Mouse (Mus musculus): Measurements from ENCODE around the gene Cdc7.
"Not testable (repeated sequence)": the region's sequence is repeated elsewhere in the genome, so short reads cannot be mapped to it uniquely, and the experiment has no call there.

Gene Cdc7

DNA sequence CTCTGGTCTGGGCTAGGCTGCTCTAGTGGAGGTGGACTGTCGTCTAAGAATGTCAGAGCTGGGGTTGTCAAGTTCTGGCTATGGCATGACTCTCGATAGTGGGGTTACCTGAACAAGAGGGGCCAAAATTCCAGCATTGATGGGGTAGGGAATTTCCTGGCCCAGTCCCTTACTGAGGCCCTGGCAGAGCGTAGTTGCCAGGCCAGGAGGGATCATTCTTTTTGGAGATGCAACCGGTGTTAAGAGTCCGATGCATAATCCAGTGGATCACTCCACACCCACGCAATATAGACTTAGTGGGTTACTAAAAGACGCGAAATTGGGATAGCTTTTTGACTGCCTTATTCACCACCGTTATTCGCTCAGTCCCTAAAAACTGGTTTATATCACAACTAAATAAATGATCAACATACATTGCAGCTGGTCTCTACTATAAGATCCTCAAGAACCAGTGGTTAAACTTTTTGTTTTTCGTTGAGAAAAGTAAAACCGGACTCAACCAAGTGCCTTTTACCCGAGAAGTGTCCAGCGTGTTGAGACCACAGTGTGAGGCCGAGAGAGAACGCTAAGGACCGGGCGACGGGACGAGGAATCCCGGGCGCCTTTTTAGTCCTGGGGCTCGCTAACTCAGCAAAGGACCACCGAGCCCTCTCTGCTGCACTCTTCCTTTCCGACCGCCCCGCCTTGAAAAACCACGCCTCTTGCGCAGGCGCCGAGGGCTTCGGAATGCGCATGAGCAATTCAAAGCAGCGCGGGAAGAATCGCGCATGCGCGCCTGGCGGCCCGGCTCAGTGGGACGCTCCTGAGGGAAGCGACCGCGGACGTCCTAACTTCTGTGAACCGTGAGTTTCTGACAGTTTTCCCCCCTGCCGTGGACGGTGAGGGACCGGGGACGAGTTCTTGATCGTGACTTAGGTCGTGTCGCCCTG, at the start of gene Cdc7:
Cdc7 (plus strand) TSS at position 739 of the 929 bp plus-strand sequence.
- DNase-seq = peak; percentile 91 to 92

DNA sequence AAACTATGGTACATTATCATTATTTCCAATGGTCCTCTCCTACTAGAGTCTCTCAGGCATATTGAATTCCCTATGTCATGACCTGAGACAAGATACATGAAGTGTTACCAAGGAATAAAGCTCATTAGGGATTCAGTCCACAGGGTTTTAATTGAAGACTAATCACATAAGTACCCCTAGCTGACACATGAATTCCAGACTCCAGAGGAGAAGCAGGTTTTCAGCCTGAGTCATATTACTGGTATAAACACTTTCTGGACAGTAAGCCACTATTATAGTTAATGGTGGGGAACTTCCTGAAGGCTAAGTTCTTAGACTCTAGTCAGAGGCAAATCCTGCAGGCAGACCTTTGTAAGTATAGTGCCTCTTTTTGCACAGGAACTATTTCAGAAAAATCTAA, 44.8 kb upstream of the Cdc7 start:
- DNase-seq = no peak

DNA sequence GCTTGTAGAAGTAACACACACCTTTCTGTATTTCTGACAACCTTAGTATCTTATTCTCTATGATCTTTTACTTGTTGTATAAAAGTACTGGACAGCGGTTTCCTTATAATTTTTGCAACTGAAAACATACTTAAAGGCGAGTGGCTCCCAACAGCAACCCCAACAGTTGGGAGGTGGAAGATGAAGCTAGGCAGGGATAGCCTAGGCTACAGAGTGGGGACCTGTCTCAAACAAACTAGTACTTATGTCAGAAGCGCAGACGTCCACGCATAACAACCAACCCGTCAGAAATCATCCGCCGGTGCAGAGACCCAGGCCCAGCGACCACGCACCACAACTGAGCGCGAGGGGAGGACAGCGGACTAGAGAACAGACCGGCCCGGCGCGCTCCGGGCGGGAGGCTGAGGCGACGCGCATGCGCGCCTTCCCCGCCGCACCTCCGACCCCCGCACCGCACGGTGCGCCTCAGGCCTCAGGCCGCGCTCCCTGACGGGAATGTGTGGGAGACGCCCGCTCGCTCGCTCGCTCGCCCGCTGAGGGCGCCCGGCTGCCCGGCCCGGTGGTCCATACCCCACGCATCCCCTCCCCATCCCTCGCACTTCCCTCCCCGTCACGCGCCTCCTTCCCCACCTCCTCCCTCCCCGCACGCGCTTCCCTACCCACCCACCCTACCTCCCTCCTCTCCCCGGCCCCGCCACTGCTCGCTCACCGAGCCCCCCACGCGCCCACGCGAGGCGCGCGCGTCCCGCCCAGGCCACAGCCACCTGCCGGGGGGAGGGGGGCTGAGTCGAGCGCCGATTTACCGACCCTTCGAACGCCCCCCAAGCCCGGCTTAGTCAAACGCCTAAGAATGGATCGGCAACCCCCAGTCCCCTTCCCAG, 38.4 kb upstream of the Cdc7 start, which contains the start of gene Hfm1:
Hfm1 (minus strand) TSS at position 834 of the 881 bp plus-strand sequence.
- DNase-seq = peak; percentile 21 to 28

DNA sequence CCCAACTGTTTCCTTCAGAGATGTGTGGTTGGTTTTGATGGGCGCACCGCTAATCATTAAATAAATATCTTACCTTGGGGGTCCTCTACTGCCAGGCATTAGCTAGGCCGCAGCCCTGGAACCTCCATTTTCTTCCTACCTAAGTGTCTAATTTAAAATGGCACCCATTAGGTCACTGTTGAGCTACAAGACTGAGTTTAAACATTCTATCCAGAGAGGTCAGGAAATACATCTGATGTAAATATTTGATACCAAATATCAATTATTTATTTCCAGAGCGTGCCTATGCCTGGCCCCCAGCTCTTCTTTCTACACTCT, 37.8 kb upstream of the Cdc7 start:
- DNase-seq = no peak

DNA sequence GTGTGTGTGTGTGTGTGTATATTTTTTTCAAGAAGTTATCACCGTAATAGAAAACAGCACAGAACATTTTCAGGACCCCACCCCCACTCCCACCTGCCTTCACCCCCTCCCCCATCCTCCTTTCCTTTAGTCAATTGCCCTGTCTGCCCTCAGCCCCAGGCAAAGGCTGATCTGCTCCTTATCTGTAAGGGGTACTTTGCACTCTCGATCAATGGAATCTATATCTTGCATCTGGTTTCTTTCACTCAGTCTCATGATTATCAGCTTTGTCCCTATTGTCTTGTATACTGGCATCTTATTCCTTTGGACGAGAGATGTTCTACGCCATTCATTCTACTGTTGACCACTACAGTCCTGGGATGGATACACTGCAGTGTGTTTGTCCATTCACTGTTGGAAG, 36.1 kb upstream of the Cdc7 start:
- no peak for DNase-seq

DNA sequence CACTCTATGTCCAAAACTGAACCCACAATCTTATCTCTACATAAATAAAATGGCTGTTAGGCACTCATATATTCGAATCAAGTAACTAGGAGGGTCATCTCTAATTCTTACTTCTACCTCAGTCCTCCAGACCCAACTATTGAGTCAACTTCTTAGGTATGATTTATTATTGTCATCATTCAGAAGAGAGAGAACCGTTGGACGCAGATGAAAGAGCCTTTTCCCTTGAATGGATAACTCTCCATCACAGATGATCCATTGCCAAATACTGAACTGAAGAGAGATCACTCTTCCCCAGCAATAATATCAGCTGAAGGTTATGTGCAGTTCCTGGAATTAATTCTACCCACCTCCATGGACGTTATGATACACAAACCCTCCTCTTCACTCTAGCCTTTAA, 17.8 kb upstream of the Cdc7 start:
- no peak for DNase-seq

DNA sequence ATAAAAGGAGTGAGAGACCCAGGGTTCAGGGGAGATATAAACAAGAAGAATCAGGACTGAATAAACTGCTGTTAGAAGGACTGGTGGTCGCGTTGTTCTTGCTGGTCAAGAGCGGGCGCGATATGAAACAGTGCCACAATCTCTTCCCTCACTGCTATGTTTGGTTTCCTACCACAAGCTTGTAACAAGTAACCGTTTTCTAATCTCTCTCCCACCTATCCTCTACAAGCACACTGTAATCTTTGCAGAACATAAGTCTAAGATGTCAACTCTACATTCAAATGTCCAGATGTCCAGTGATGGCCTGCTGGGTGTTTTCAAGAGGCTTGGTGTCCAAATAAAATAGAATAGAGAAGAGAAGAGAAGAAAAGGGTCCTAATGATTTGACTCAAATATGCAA, 15.4 kb upstream of the Cdc7 start:
- no peak for DNase-seq

DNA sequence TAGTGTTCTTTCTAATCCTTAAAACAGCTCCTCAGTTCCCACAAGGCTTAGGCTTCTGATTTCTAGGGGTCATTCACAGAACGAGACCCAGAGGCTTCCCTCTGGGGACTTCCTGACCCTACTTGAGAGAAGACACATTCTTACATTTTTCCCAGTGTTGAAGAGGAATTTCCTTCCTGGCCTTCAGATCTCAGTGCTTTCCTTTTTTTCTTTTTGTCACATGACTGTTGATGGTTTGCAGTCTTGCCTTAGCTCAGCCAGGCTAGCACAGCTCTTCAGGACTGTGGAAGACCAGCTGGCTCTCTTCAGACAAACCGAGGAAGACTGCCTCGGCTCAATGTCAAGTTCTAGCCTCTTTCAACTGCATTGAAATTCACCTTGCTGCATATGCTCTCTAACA, 7.7 kb upstream of the Cdc7 start:
- DNase-seq = no peak

DNA sequence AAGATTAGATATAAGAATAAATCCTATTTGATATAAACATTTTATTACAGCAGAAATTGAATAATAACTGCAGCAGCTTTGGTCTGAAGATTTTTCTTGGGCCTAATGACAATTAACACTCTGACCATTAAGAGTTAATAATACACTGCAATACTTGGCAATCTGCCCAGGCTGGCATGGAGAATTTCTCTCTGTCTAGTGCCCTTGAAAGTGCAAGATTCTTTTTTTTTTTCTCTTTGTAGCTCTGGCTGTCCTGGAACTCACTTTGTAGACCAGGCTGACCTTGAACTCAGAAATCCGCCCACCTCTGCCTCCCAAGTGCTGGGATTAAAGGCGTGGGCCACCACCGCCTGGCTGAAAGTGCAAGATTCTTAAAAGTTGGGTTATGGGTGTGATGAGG, 5.1 kb upstream of the Cdc7 start:
- no peak for DNase-seq

DNA sequence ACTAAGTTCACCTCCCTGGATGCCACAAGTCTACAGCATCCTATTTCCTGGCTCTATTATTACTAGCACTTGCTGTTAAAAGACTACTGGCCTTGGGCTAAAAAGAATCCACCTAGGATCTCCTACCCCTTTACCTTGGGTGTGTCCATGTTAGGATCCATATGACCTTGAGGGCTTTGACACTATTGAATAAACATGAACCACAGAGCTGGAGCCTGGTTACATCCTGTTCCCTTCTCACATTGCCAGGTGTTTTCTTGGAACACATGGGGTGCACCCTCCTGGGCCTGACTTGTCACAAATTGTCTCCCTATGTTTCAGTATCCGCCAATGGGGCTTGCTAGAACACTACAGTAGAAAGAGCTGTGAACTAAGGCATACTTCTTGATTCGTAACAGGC, 3.7 kb upstream of the Cdc7 start:
- DNase-seq = no peak

DNA sequence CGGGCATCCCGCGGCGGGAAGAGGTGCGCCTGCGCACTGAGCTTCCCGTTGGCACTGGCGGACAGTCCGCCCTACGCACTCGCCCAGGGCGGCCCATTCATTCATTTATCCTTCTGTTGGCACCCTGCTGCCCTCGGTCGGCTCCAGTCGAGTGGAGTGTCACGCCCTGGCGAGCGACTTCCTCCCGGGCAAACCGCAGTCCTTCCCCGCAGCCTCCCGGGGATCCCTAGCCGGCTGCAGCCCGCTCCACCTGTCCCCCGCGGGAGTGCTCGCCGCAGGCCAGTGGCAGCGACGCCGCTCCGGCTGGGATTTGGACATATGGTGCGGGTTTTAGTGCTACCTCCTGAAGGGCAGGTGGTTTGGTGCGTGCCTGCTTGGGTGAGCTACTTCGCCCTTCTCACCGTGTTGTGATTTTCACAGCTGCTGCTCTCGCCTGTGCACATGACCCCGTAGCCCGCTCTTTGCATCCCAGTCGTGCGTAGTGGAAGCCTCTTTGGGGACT, 442 bp downstream of the Cdc7 start:
- no peak for DNase-seq

DNA sequence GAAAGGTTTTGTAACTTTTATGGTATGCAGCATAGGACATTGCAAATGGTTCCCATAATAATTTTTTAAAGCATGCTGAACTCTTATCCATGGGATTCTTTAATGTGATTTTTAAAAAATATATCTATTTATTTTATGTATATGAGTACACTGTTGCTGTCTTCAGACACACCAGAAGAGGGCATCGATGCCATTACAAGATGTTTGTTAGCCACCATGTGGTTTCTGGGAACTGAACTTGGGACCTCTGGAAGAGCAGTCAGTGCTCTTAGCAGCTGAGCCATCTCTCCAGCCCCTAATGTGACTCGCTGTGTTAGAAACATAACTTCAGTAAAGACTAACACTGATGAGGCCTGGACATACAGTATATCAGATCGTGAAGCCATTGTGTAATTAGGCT, 2.3 kb downstream of the Cdc7 start:
- DNase-seq = no peak

DNA sequence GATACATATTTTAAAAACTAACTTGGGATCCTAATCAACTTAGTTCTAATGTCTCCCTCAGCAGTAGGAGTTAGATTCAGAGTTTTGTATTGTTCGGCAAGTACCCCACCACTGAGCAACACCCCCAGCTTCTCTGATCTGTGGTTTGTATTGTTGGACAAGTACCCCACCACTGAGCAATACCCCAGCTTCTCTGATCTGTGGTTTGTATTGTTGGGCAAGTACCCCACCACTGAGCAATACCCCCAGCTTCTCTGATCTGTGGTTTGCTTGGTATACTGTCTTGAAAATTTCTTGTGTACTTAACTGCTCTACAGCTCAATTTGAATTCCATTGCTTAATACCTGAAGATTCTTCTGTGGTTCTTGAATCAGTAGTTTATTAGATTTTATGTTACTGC, 3.5 kb downstream of the Cdc7 start:
- no peak for DNase-seq

DNA sequence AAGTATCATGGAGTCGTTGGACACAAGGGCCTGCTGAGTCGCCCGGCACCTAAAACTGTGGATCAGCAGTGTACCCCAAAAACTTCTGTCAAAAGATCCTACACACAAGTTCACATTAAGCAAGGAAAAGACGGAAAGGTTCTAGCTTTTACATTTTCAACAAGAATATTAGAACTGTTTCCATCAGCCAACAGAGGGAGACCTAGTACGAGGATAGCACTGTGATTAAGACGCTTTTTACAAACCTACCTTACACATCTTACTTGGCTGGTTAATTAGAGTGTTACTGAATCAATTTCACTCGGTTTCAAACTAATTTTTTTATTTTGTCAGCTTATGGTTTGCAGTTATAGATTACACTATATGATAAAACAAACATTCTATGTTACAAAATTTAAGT, 9.8 kb downstream of the Cdc7 start:
- no peak for DNase-seq

DNA sequence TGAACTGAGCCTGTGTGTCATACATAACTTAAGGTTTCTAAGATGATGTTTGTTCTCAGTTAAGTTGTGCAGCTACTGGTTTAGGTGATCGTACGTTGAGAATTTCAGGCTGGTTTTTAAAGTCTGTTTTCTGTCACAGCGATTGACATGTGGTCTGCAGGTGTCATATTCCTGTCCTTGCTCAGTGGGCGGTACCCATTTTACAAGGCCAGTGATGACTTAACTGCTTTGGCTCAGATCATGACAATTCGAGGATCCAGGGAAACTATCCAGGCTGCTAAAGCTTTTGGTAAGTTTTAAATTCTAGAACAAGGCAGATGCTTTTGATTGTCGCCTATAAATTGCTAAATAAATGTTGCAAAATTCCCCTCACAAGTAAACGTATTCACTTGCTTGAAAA, 15.0 kb downstream of the Cdc7 start:
- DNase-seq = no peak

DNA sequence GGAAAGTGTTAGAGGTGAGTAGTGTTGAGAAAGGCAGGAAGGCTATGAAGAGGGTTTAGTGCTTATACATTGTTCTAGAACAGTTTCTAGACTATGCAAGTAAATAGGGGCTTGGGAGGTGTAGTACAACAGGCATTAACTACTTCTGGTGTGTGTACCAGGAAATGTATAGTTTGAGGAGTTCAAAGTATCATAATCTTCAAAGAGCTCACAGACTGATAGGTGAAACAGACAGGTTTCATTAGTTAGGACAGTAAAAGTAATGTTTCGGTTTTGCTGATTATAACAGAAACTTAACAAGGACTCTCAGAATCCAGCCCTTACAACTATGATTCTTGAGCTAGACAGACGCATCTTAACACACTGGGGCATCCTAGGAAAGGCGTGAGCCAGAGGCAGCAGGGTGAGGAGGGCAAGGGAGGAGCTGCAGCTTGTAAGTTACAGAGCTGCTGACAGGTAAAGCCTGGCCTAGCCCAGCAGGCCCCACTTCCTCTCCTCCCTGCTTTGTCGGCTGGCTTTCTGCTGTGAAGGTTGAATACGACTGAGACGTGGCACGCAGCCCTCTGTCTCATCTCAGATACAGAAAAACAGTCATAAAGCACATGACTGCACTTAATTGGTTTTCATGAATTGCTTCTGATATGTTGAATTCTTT, 18.3 kb downstream of the Cdc7 start:
- DNase-seq = no peak

DNA sequence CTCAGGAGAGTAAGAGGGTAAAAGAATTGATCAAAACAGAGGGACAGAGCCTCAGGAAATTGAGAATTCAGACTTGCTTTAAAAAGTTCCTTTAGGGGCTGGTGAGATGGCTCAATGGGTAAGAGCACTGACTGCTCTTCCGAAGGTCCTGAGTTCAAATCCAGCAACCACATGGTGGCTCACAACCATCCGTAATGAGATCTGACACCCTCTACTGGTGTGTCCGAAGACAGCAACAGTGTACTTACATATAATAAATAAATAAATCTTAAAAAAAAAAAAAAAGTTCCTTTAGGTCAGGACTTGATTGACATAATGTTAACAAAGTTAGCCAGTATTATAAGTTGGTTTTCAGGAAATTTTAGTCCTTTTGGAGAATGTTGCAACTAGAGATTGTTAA, 20.8 kb downstream of the Cdc7 start:
- DNase-seq = not testable (repeated sequence)

DNA sequence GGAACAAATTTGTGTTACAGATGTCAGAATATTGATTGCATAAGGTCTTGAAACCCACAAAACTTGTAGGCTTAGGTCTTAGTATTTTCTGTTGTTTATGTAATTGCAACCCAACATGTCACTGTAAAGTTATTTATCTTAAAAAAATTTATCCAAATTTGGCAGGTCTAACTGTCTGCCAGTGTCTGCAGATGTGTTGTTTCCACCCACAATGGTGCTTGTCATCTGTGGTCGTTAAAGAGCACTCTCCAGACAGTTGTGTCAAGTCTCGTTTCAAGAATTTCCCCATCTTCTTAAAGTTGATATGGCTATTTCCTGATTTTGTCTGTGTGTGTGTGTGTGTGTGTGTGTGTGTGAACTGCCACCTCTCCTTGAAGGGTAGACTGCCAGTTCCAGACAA, 21.5 kb downstream of the Cdc7 start:
- no peak for DNase-seq

DNA sequence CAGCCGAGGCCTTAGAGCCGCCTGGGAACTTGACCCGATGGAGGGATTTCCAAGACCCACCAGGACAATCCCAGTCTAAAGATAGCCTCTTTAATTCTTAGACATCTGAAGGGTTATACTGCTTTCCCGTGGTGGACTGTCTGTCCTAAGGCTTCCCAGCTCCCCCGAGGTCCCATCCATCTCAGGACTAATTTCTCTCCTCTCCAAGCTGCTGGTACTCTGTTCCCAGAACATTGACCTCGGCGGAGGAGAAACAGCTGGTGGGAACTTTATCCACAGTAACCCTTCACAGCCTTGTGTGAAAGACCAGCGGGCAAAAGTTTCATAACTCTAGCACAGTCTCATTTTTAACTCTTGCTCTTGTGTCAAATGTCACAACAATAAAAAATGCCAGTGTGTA, 25.1 kb downstream of the Cdc7 start:
- no peak for DNase-seq

DNA sequence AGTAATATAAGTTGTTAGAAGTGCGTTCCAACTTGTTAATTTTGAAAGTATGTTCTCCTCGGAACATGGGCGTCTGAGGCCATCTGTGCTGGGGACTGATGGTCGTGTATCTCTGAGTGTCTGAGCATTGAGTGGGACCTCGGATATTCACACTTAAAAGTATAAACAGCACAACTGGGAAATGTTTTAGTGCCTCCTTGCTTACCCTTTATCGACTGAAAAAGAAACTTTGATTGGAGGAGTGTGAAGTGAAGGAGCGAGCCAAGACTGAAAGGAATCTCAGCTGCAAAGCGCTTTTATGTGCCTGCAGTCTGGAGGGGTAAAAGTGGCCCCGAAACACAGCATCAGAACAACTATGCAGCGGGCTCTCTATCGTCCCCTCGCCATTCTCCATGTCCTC, 25.7 kb downstream of the Cdc7 start:
- DNase-seq = no peak

DNA sequence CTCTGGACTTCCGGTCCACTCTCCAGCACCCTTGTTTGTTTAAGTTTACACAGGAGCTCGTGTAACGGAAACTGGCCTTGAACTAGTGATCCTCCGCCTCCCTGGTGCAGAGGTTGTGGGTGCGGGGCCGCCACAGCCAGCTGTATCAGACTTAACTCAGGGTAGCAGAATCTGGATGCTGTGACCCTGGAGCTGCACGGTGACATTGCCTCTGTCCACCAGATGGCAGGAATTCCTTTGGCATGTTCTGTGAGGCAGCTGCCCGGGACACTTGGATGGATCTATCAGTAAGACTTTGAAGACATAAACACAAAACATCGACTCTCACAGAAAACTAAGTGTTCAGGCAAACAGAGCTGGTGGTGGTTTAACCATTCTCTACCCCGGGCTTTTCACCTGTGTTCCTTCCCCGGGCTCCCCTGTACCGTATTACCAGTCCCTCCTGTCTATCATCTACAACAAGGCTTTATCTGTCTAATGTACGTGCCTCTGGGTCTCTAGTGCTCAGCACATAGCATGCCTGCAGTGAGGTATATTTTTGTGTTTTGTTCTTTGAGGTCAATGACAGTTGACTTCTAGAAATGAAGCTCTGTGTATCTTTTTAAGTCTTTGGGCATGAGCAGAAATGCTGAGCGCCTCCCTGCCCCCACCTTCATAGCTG, 26.6 kb downstream of the Cdc7 start:
- DNase-seq = no peak

DNA sequence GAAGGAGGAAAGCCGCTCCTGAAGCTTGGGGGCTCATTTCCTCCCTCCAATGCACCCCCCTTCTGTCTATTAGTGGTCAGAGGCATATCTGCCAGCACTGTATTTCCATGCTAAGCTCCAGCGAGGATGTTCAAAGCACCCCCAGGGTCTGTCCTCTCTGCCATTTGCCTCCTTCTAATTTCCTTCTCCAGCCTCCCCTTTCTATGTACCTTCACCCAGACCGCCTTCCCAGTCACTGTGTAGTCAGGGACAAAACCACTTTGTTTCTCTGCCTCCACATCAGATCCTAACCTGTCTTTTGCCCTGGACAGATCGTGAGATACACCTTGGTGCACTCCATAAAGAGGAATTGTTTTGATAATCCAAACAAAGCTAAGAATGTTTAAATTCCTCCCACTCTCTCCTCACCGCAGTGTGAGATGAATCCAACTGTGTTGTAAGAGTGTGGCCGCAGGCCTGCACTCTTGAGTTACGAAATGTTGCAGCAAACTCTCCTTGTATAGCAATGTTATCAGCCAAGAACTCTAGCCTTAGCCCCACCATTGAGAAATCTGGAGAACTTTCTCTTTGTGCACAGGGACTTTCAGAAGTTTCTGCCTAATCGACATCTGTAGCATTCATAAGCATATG, 27.3 kb downstream of the Cdc7 start:
- no peak for DNase-seq

Measured in thymus, adult 18-20 months (tissue).